Mouse (Mus musculus) heart, postnatal 0 days (tissue): Measurements from ENCODE around the gene Dpt.

ENCODE experiments used
- CTCF ChIP-seq: IDR thresholded peaks from 2 replicates; pipeline ENCODE4 v1.5.1; 2016; ENCODE audit warnings: antibody characterized with exemption, control low read depth, low read depth
- EP300 ChIP-seq: IDR thresholded peaks from 2 replicates; pipeline ENCODE4 v1.6.1; 2016; ENCODE audit warnings: antibody characterized with exemption, low read depth

GRCm38 (mm10) chr1:164822268-164822667, 25.8 kb downstream of the Dpt start:
- TF ChIP-seq CTCF (no peak), EP300 (no peak)
